Mouse (Mus musculus) right cerebral cortex, postnatal 4 days (tissue): Measurements from ENCODE around the gene Ssbp2.

Experiments
- DNase-seq: peaks from one replicate; pipeline ENCODE4 v3.0.0-alpha.2; 2022

Gene Ssbp2

DNA sequence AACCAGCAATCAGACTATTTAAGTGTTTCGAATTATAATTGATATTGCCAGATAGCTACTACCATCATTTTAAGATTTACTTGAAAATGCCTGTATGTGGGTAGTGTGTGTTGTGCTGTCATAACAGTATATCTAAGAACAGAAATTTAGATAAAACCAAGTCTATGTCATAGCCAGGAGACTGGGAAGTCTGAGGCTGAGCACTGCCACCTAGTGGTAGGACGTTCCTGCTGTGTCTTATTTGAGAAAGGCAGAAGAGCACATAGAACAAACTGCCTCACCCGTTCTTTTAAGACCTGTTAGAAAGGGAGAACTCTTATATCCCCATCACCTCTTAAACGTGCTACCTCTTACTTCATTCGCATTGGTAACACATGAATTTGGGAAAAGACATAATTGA lies 176.7 kb downstream of the Ssbp2 start:
- DNase-seq = peak; percentile 88

DNA sequence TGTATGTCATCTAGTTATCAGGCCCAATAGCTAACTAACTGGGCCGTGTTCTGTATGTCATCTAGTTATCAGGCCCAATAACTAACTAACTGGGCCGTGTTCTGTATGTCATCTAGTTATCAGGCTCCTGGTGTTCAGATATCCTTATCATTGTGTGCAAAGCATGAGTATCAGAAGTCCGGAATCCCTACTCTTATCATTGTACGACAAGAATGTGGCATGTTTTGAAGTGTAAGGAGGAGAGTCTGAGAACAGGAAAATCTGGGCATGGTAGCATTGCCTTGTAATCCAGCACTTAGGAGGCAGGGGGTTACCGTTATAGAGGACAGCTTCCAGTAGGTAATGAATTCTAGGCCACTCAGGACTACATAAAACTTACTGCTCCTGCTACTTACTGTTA lies 178.8 kb downstream of the Ssbp2 start:
- DNase-seq = no peak

DNA sequence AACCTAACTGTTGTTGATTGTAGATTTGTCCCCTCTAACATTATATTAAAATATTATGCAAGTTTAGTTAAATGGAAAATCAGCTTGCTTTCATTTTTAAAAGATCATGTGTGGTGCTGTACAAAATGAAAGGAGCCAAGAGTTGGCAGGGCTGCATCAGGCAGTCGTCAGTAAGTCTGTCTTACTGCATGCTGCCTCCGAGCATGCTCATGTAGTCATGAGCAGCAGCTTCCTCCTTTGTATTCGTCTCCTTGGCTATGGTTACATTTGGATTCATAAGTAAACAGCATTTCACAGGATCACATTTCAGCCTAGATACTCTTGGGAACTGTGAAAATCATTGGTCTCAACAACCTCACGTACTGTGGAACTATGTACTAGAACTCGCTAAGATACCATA lies 180.1 kb downstream of the Ssbp2 start:
- DNase-seq = no peak

- peak; percentile 28 for DNase-seq
Measured at GRCm38 (mm10) chr13:91648240-91648639, 188.2 kb downstream of the Ssbp2 start.

DNA sequence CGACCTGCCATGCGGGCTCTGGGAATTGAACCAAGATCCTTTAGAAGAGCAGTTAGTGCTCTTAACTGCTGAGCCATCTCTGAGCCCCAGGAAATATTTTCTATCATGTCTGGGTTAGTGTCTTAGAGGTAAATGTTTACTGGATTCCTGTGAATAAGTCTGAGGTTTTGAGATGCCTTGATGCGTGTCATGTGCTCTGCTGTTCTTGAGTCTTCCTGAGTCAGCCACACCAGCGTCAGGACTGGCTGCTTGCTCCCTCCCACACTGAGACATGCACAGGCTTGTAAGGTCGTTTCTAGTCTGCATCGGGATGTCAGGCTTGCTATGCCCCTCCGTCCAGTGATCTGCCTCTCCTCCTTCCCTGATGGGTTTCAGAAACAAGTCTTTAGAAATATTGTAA lies 189.8 kb downstream of the Ssbp2 start:
- DNase-seq = no peak

DNA sequence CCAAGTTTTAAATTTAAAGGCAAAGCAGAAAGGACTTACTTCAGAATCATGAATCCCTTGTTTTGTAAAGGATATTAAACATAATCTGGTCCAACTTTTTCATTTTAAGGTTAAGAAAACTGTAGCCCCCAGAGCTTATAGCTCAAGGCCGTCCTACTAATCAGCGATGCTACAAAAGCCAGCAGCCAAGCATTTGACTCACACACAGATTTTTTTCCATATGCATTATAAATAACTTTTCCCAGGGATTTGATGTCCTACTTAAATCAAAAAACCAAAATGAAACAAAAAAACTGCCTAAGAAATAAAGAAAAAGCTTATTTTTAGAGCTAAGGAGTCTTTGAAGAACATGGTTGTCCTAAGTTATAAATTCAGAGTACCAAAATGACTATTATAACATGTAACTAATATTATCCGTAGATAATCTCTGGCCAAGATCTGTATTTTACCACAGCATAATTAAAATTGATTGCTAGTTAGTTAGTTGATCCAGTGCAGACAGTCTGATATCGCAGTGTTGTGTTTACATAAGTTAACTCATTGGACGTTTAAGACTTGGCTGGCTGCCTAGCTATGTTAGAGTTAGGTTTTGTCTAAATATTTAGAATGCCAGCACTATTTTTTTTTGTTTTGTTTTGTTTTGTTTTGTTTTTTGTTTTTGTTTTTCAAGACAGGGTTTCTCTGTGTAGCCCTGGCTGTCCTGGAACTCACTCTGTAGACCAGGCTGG lies 201.1 kb downstream of the Ssbp2 start:
- no peak for DNase-seq

DNA sequence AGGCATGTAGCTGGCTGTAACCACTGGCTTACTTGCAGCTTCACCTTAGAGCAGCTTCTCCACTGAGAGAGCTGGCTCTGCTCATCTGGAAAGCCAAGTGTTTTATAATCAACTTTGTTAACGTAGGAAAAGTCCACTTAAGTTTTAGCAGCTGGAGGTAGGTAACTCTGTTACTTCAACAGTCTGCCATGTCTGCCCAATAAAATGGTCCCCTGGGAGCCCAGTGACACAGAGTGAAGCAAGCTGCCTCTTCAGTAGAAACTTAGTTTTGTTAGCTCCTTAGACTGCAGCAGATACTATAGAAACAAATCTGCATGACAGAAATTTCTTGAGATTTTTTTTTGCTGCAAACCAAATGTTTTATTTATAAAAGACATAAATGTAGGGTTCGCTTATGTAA lies 202.7 kb downstream of the Ssbp2 start:
- DNase-seq = no peak

DNA sequence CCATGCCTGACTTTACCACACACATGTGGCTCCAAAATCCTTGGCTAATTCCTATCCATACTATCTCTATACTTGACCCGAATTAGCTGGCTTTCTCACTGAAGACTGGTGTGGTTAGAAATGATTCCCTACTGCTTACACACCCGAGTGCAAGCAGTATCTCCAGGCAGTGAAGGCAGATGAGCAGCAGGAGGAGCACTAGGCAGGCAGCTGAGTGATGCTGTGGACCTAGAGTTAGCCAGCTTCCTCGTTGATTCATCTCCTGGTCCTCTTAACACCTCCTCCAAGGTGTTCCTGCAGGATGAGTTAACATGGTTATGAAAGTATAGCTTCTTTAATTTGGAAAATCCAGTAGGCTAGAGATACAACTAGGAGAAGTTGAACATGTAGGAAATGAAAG lies 213.2 kb downstream of the Ssbp2 start:
- no peak for DNase-seq

DNA sequence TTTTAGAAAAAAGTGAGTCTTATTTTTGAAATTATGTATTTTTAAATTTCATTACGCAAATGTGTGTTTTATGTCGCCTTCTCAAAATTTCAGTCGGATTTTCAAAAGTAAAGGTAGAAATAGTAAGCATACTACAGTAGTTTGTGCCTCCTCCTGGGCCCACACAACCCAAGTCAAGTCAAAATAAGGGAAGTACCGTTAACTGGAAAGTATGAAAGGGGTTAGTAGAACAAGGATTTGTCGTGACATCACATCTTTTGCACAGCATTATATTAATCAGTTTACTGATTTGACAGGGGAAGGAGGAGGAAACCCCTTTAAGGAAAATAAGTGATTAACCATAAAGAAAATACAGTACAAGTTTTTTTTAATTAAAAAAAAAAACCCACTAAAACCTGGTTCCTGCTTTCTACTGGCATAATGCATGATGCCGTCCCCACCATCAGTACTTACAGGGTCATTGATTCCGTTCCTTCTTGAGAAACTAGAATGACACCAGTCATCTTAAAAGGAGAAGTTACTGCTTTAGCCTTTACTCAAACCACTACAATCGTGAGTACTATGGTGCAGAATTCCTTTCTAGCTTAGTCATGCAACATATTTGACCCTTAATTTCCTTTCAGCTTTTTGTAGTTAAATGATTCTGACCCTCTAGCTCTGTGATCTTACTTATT lies 220.8 kb downstream of the Ssbp2 start:
- no peak for DNase-seq

DNA sequence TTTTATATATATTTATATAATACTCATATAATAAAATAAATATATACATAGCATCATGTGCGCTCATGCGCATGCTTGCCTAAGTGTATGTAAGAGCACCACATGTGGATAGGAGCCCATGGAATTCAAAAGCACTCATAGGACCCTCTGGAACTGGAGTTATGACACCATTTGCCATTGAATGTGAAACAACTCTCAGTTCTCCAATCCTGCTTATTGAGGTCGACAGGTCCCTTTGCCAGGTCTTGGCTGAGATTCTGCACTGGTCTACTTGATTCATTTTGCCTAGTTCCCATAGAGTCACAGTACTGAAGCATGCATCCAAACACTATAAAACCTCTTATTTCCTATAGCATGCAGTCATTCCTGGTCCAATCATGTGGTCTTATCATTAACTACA lies 221.4 kb downstream of the Ssbp2 start:
- no peak for DNase-seq

- DNase-seq = no peak
Measured at GRCm38 (mm10) chr13:91690118-91690517, 230.0 kb downstream of the Ssbp2 start.

- DNase-seq = no peak
Measured at GRCm38 (mm10) chr13:91693615-91694014, 233.5 kb downstream of the Ssbp2 start.

- no peak for DNase-seq
Measured at GRCm38 (mm10) chr13:91695406-91695805, 235.3 kb downstream of the Ssbp2 start.

- DNase-seq = no peak
Measured at GRCm38 (mm10) chr13:91696109-91696645, 236.1 kb downstream of the Ssbp2 start.

GRCm38 (mm10) chr13:91697011-91697410 lies 236.9 kb downstream of the Ssbp2 start:
- DNase-seq = peak; percentile 27

DNA sequence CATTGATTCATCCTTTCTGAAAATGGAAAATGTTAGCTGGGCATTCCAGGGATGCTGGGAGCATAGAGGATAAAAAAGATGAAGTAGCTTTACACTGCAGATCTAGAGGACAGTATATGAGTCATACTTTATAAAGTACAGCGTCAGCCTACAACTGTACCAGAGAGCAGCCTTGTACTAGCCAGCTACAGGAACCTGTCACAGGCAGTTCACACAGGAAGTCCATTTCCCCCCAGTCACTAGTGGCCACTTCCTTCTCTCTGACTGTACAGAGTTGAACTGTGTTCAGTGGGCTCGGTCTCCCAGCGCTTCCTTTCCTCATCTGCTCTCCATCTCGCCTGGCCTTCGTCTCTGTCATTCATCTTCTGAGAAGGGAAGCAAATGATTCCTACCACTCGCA lies 242.3 kb downstream of the Ssbp2 start:
- DNase-seq = no peak

DNA sequence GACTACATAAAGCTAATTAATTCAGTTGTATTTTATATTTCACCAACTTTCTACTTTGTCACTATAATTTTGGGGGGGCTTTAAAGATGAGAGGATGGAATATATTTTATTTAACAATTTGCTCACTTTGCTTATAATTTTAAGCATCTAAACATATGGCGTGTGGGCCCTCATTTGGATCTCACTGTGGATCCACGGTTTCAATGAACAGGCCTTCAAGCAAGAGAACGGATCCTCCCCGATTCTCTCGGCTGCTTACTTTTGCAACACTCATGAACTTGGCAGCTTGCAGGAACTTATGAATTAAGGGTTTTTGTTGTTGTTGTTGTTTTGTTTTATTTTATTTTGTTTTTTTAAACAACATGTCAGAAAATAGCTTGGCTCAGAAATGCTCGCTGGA lies 259.4 kb downstream of the Ssbp2 start:
- no peak for DNase-seq

GRCm38 (mm10) chr13:91723108-91723735 lies 263.1 kb downstream of the Ssbp2 start:
- no peak for DNase-seq

DNA sequence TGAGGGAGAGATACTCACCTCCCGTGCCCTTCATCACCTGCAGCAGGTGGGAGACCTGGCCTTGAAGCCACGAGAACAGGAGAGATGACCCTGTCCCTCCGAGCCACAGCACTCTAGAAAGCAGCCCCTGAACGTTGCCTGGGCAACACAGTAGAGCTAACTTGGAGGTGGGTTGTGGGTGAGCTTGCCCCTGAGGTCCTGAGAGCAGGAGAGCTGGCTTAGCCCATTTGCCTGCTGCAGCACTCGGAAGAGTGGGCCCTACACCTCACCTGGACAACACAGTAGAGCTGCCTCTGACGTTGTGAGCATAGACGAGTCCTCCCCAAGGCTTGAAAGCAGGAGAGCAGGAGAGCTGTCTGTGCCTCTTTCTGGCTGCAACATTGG lies 263.6 kb downstream of the Ssbp2 start:
- DNase-seq = no peak

- DNase-seq = no peak
Measured at GRCm38 (mm10) chr13:91724211-91724610, 264.1 kb downstream of the Ssbp2 start.

DNA sequence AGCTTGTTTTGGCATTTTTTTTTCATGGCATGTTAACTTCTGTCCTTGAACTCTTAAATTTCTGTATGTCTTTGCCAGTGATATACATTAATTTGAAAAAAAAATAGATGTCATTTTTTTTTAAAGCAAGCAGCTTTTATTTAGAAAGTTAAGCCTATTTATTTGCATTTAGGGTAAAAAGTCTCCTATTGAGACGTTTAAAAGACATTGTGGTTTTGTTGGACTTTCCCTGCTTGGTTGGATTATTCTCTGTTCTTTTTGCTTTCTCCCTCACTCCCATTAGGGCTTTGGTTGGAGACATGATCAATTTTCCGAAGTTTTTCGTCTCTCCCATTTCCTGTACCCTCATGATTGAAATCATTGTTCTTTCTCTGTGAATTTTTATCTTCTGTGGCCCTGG lies 265.0 kb downstream of the Ssbp2 start:
- DNase-seq = no peak

GRCm38 (mm10) chr13:91727899-91728298 lies 267.8 kb downstream of the Ssbp2 start:
- DNase-seq = no peak

DNA sequence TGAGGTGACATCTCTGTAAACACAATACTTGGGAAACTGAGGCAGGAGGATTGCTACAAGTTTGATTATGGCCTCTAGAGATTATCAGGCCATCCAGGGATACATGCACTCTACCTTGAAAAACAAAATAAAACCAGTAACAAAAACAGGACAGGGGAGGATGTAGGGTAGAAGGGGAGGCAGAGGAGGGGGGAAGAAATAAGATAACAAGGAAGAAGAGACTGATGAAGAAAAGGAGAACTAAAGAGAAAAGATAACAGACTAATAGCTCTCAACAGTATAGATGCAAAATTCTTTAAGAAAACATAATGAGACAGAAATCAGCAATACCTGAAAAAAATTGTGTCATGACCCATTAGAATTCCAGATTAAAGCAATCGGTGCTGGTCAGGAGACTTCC lies 277.1 kb downstream of the Ssbp2 start:
- no peak for DNase-seq

DNA sequence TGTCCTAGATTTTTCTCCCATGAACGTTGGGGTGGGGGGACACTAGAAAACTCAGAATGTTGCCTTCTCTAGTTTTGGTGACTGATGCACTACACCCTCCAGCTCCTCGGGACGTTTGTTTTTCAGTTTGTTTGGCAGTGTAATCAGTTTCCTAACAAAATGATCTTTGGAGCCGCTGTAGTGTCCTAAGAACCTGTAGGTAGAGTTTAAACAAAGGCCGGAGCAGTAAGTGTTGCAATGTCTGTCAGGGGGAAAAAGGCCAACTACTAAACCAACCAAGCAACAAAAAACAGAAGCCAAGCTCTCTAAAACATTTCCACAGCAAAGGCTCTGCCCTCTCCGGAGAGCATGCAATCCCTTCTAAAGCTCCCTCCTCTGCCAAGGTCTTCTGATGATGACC lies 280.8 kb downstream of the Ssbp2 start:
- DNase-seq = no peak
